Mouse (Mus musculus) ES-Bruce4 (cell line): ENCODE results near the gene Fkbp5.

ENCODE experiments used
- CTCF ChIP-seq: IDR thresholded peaks from one replicate; pipeline ENCODE4 v1.8.1; 2011; ENCODE audit warnings: low read depth, low read length
- EP300 ChIP-seq: IDR thresholded peaks from 2 replicates; pipeline ENCODE4 v1.6.1; 2011; ENCODE audit warnings: low read depth, low read length; ENCODE audit not compliant: insufficient read depth
- POLR2A ChIP-seq: IDR thresholded peaks from one replicate; pipeline ENCODE4 v1.8.1; 2011; ENCODE audit warnings: low read length; ENCODE audit not compliant: insufficient read depth

- no peak for TF ChIP-seq POLR2A
- TF ChIP-seq CTCF, result no peak
- no peak for TF ChIP-seq EP300
Measured at GRCm38 (mm10) chr17:28513337-28513736, 4.0 kb downstream of the Fkbp5 start.
